Mouse (Mus musculus): ENCODE data around the gene Olfr98.
"Not testable (repeated sequence)": the region's sequence is repeated elsewhere in the genome, so short reads cannot be mapped to it uniquely, and the experiment has no call there.

The Olfr98 gene

GRCm38 (mm10) chr17:37263626-37264025 is at the start of gene Olfr98:
Gene Olfr98 (minus strand): TSS chr17:37263749.
- DNase-seq (ENCODE audit: low read depth), result no peak

GRCm38 (mm10) chr17:37310146-37310699 is 46.7 kb upstream of the Olfr98 start:
- DNase-seq (ENCODE audit: low read depth), result no peak

- DNase-seq (ENCODE audit: low read depth), result no peak
Measured at GRCm38 (mm10) chr17:37308483-37308882, 44.9 kb upstream of the Olfr98 start.

- no peak for DNase-seq (ENCODE audit: low read depth)
Measured at GRCm38 (mm10) chr17:37304213-37304612, 40.7 kb upstream of the Olfr98 start, which contains the start of gene Olfr101. Gene Olfr101 (minus strand): TSS chr17:37304313.

GRCm38 (mm10) chr17:37283360-37283759 is 19.8 kb upstream of the Olfr98 start, which contains the start of gene Olfr99:
Gene Olfr99 (minus strand): TSS chr17:37283460.
- no peak for DNase-seq (ENCODE audit: low read depth)

- no peak for DNase-seq (ENCODE audit: low read depth)
Measured at GRCm38 (mm10) chr17:37280331-37280730, 16.8 kb upstream of the Olfr98 start.

GRCm38 (mm10) chr17:37276573-37276972 is 13.0 kb upstream of the Olfr98 start:
- DNase-seq (ENCODE audit: low read depth), result no peak

- DNase-seq (ENCODE audit: low read depth), result no peak
Measured at GRCm38 (mm10) chr17:37275626-37276248, 12.2 kb upstream of the Olfr98 start.

- peak; percentile 95 for DNase-seq (ENCODE audit: low read depth)
Measured at GRCm38 (mm10) chr17:37270702-37271092, 7.1 kb upstream of the Olfr98 start.

- DNase-seq (ENCODE audit: low read depth), result peak; percentile 100
Measured at GRCm38 (mm10) chr17:37270058-37270701, 6.6 kb upstream of the Olfr98 start, which contains the start of gene H2-M3. Gene H2-M3 (plus strand): TSS chr17:37270220.

- DNase-seq (ENCODE audit: low read depth), result peak; percentile 64
Measured at GRCm38 (mm10) chr17:37250544-37250943, 13.0 kb downstream of the Olfr98 start.

GRCm38 (mm10) chr17:37249460-37249859 is 14.1 kb downstream of the Olfr98 start:
- no peak for DNase-seq (ENCODE audit: low read depth)

GRCm38 (mm10) chr17:37246715-37247114 is 16.8 kb downstream of the Olfr98 start:
- DNase-seq (ENCODE audit: low read depth), result peak; percentile 85

GRCm38 (mm10) chr17:37242198-37242597 is 21.4 kb downstream of the Olfr98 start:
- no peak for DNase-seq (ENCODE audit: low read depth)

- not testable (repeated sequence) for DNase-seq (ENCODE audit: low read depth)
Measured at GRCm38 (mm10) chr17:37237230-37237629, 26.3 kb downstream of the Olfr98 start, which contains the start of gene Olfr97. Gene Olfr97 (minus strand): TSS chr17:37237330.

- no peak for DNase-seq (ENCODE audit: low read depth)
Measured at GRCm38 (mm10) chr17:37221879-37222278, 41.7 kb downstream of the Olfr98 start.

- no peak for DNase-seq (ENCODE audit: low read depth)
Measured at GRCm38 (mm10) chr17:37219846-37220245, 43.7 kb downstream of the Olfr98 start, which contains the start of gene Olfr96. Gene Olfr96 (plus strand): TSS chr17:37220146.

GRCm38 (mm10) chr17:37218486-37218885 is 45.1 kb downstream of the Olfr98 start:
- no peak for DNase-seq (ENCODE audit: low read depth)

GRCm38 (mm10) chr17:37213018-37213417 is 50.5 kb downstream of the Olfr98 start, which contains the start of gene Olfr95:
Gene Olfr95 (minus strand): TSS chr17:37213118.
- no peak for DNase-seq (ENCODE audit: low read depth)

All from induced T-regulatory cell, adult 2 months (primary cell).